Mouse (Mus musculus): Measurements from ENCODE around the gene Efna5. TPM values are rescaled to one million over a fixed set of nuclear protein-coding genes. Genes with fewer than 3 reads are reported as not detected.

The Efna5 gene
- polyA plus RNA-seq, 1 experiment from 2014 or later = 70.3 TPM

- H3K9ac ChIP-seq (replicated peaks; ENCODE audit: low read length) = no peak overlapping the region
- DNase-seq (ENCODE audit: low spot score) = no peak
- H3K27me3 ChIP-seq (ENCODE audit: control insufficient read depth, insufficient read depth, low read length) = no peaks in the 10 kb centered on the region
- H3K36me3 ChIP-seq (replicated peaks; ENCODE audit: control insufficient read depth, insufficient read depth, low read depth, low read length) = no peaks in the 10 kb centered on the region
- H3K4me3 ChIP-seq (ENCODE audit: low read depth, low read length) = no peak overlapping the region
- H3K9me3 ChIP-seq (replicated peaks; ENCODE audit: control insufficient read depth, low read length) = no peaks in the 10 kb centered on the region
- 60% methylated on average over 3 of the region's 3 CpGs for WGBS
- peaks cover 7% of the 10 kb centered on the region; the same call in 1 of the 2 replicates for H3K4me1 ChIP-seq (ENCODE audit: control insufficient read depth, insufficient read depth, low read length)
- no peak overlapping the region for H3K4me2 ChIP-seq (ENCODE audit: low read depth, low read length)
- H3K27ac ChIP-seq (replicated peaks; ENCODE audit: low read depth, low read length) = no peak overlapping the region
- ATAC-seq (replicated peaks; ENCODE audit: insufficient number of reproducible peaks, low FRiP score, low TSS enrichment, low read depth) = peak; percentile 45; the same call in 1 of the 2 replicates
Observed at GRCm38 (mm10) chr17:62850603-62851002, 30.5 kb downstream of the Efna5 start.

- Histone ChIP-seq H3K27ac (replicated peaks; ENCODE audit: low read depth, low read length) (no peak overlapping the region), H3K4me3 (ENCODE audit: low read depth, low read length) (no peak overlapping the region), H3K36me3 (replicated peaks; ENCODE audit: control insufficient read depth, insufficient read depth, low read depth, low read length) (no peaks in the 10 kb centered on the region), H3K9me3 (replicated peaks; ENCODE audit: control insufficient read depth, low read length) (no peaks in the 10 kb centered on the region), H3K4me2 (ENCODE audit: low read depth, low read length) (no peak overlapping the region), H3K4me1 (ENCODE audit: control insufficient read depth, insufficient read depth, low read length) (peaks cover 7% of the 10 kb centered on the region), H3K27me3 (ENCODE audit: control insufficient read depth, insufficient read depth, low read length) (no peaks in the 10 kb centered on the region), H3K9ac (replicated peaks; ENCODE audit: low read length) (no peak overlapping the region)
- 96% methylated on average over 6 of the region's 6 CpGs for WGBS
- DNase-seq (ENCODE audit: low spot score) = no peak
- no peak for ATAC-seq (replicated peaks; ENCODE audit: insufficient number of reproducible peaks, low FRiP score, low TSS enrichment, low read depth)
Observed at GRCm38 (mm10) chr17:62849676-62850075, 31.4 kb downstream of the Efna5 start.

GRCm38 (mm10) chr17:62845656-62846055 lies 35.5 kb downstream of the Efna5 start:
- DNase-seq (ENCODE audit: low spot score) (peak; percentile 70), ATAC-seq (replicated peaks; ENCODE audit: insufficient number of reproducible peaks, low FRiP score, low TSS enrichment, low read depth) (no peak)
- Histone ChIP-seq H3K36me3 (replicated peaks; ENCODE audit: control insufficient read depth, insufficient read depth, low read depth, low read length) (no peaks in the 10 kb centered on the region), H3K27ac (replicated peaks; ENCODE audit: low read depth, low read length) (no peak overlapping the region), H3K4me3 (ENCODE audit: low read depth, low read length) (no peak overlapping the region), H3K9ac (replicated peaks; ENCODE audit: low read length) (no peak overlapping the region), H3K9me3 (replicated peaks; ENCODE audit: control insufficient read depth, low read length) (no peaks in the 10 kb centered on the region), H3K4me1 (ENCODE audit: control insufficient read depth, insufficient read depth, low read length) (no peaks in the 10 kb centered on the region; the same call in 1 of the 2 replicates), H3K4me2 (ENCODE audit: low read depth, low read length) (no peak overlapping the region), H3K27me3 (ENCODE audit: control insufficient read depth, insufficient read depth, low read length) (no peaks in the 10 kb centered on the region)
- WGBS = 20% methylated on average over 5 of the region's 5 CpGs

- Histone ChIP-seq H3K4me2 (ENCODE audit: low read depth, low read length) (no peak overlapping the region), H3K27me3 (ENCODE audit: control insufficient read depth, insufficient read depth, low read length) (no peaks in the 10 kb centered on the region), H3K27ac (replicated peaks; ENCODE audit: low read depth, low read length) (no peak overlapping the region), H3K9ac (replicated peaks; ENCODE audit: low read length) (no peak overlapping the region), H3K4me1 (ENCODE audit: control insufficient read depth, insufficient read depth, low read length) (no peaks in the 10 kb centered on the region; the same call in 1 of the 2 replicates), H3K4me3 (ENCODE audit: low read depth, low read length) (no peak overlapping the region), H3K9me3 (replicated peaks; ENCODE audit: control insufficient read depth, low read length) (no peaks in the 10 kb centered on the region), H3K36me3 (replicated peaks; ENCODE audit: control insufficient read depth, insufficient read depth, low read depth, low read length) (no peaks in the 10 kb centered on the region)
- ATAC-seq (replicated peaks; ENCODE audit: insufficient number of reproducible peaks, low FRiP score, low TSS enrichment, low read depth) (0 out of 2 replicates have a peak, but pooled peaks have one; percentile 70), DNase-seq (ENCODE audit: low spot score) (no peak)
- WGBS = 56% methylated on average over 5 of the region's 5 CpGs
Observed at GRCm38 (mm10) chr17:62844329-62844728, 36.8 kb downstream of the Efna5 start.

GRCm38 (mm10) chr17:62837336-62837735 lies 43.8 kb downstream of the Efna5 start:
- Histone ChIP-seq H3K9me3 (replicated peaks; ENCODE audit: control insufficient read depth, low read length) (no peaks in the 10 kb centered on the region; the same call in 1 of the 2 replicates), H3K4me1 (ENCODE audit: control insufficient read depth, insufficient read depth, low read length) (no peaks in the 10 kb centered on the region), H3K36me3 (replicated peaks; ENCODE audit: control insufficient read depth, insufficient read depth, low read depth, low read length) (no peaks in the 10 kb centered on the region), H3K4me2 (ENCODE audit: low read depth, low read length) (no peak overlapping the region), H3K27me3 (ENCODE audit: control insufficient read depth, insufficient read depth, low read length) (no peaks in the 10 kb centered on the region), H3K27ac (replicated peaks; ENCODE audit: low read depth, low read length) (no peak overlapping the region), H3K4me3 (ENCODE audit: low read depth, low read length) (no peak overlapping the region), H3K9ac (replicated peaks; ENCODE audit: low read length) (no peak overlapping the region)
- no peak for DNase-seq (ENCODE audit: low spot score)
- no peak for ATAC-seq (replicated peaks; ENCODE audit: insufficient number of reproducible peaks, low FRiP score, low TSS enrichment, low read depth)
- 60% methylated on average over 7 of the region's 7 CpGs for WGBS

GRCm38 (mm10) chr17:62836598-62837106 lies 44.5 kb downstream of the Efna5 start:
- H3K4me1 ChIP-seq (ENCODE audit: control insufficient read depth, insufficient read depth, low read length) = no peaks in the 10 kb centered on the region
- H3K27me3 ChIP-seq (ENCODE audit: control insufficient read depth, insufficient read depth, low read length) = no peaks in the 10 kb centered on the region
- no peak overlapping the region for H3K4me2 ChIP-seq (ENCODE audit: low read depth, low read length)
- no peak for DNase-seq (ENCODE audit: low spot score)
- H3K9ac ChIP-seq (replicated peaks; ENCODE audit: low read length) = no peak overlapping the region
- ATAC-seq (replicated peaks; ENCODE audit: insufficient number of reproducible peaks, low FRiP score, low TSS enrichment, low read depth) = no peak
- H3K4me3 ChIP-seq (ENCODE audit: low read depth, low read length) = no peak overlapping the region
- no peak overlapping the region for H3K27ac ChIP-seq (replicated peaks; ENCODE audit: low read depth, low read length)
- WGBS = 85% methylated on average over 6 of the region's 6 CpGs
- H3K9me3 ChIP-seq (replicated peaks; ENCODE audit: control insufficient read depth, low read length) = no peaks in the 10 kb centered on the region; the same call in 1 of the 2 replicates
- H3K36me3 ChIP-seq (replicated peaks; ENCODE audit: control insufficient read depth, insufficient read depth, low read depth, low read length) = no peaks in the 10 kb centered on the region

GRCm38 (mm10) chr17:62832550-62833127 lies 48.5 kb downstream of the Efna5 start:
- Histone ChIP-seq H3K27ac (replicated peaks; ENCODE audit: low read depth, low read length) (no peak overlapping the region), H3K4me3 (ENCODE audit: low read depth, low read length) (no peak overlapping the region), H3K36me3 (replicated peaks; ENCODE audit: control insufficient read depth, insufficient read depth, low read depth, low read length) (no peaks in the 10 kb centered on the region), H3K27me3 (ENCODE audit: control insufficient read depth, insufficient read depth, low read length) (no peaks in the 10 kb centered on the region), H3K4me1 (ENCODE audit: control insufficient read depth, insufficient read depth, low read length) (no peaks in the 10 kb centered on the region; the same call in 1 of the 2 replicates), H3K9ac (replicated peaks; ENCODE audit: low read length) (no peak overlapping the region), H3K4me2 (ENCODE audit: low read depth, low read length) (no peak overlapping the region), H3K9me3 (replicated peaks; ENCODE audit: control insufficient read depth, low read length) (no peaks in the 10 kb centered on the region; the same call in 1 of the 2 replicates)
- WGBS = 54% methylated on average over 16 of the region's 16 CpGs
- DNase-seq (ENCODE audit: low spot score) (peak; percentile 57), ATAC-seq (replicated peaks; ENCODE audit: insufficient number of reproducible peaks, low FRiP score, low TSS enrichment, low read depth) (no peak)

- ATAC-seq (replicated peaks; ENCODE audit: insufficient number of reproducible peaks, low FRiP score, low TSS enrichment, low read depth) (no peak), DNase-seq (ENCODE audit: low spot score) (no peak)
- WGBS = 47% methylated on average over 6 of the region's 6 CpGs
- Histone ChIP-seq H3K9ac (replicated peaks; ENCODE audit: low read length) (no peak overlapping the region), H3K9me3 (replicated peaks; ENCODE audit: control insufficient read depth, low read length) (no peaks in the 10 kb centered on the region), H3K27me3 (ENCODE audit: control insufficient read depth, insufficient read depth, low read length) (no peaks in the 10 kb centered on the region), H3K4me1 (ENCODE audit: control insufficient read depth, insufficient read depth, low read length) (no peaks in the 10 kb centered on the region; the same call in 1 of the 2 replicates), H3K36me3 (replicated peaks; ENCODE audit: control insufficient read depth, insufficient read depth, low read depth, low read length) (no peaks in the 10 kb centered on the region), H3K4me3 (ENCODE audit: low read depth, low read length) (no peak overlapping the region), H3K27ac (replicated peaks; ENCODE audit: low read depth, low read length) (no peak overlapping the region), H3K4me2 (ENCODE audit: low read depth, low read length) (no peak overlapping the region)
Observed at GRCm38 (mm10) chr17:62827549-62827948, 53.6 kb downstream of the Efna5 start.
